Mouse (Mus musculus): ENCODE measurements around the gene Clta. TPM values are rescaled to one million over a fixed set of nuclear protein-coding genes. Genes with fewer than 3 reads are reported as not detected.

Gene Clta
- total and polyA plus RNA-seq, 3 experiments, result 108 to 483 (median 437) TPM

GRCm38 (mm10) chr4:44012376-44013367, 8.4 kb downstream of the Clta start:
- ATAC-seq (ENCODE audit: extremely low read depth, insufficient number of reproducible peaks, low FRiP score, poor library complexity, severe bottlenecking) (peak; percentile 96), DNase-seq (ENCODE audit: low spot score) (peak; percentile 98)
- H3K9me3 ChIP-seq (replicated peaks), result no peaks in the 10 kb centered on the region
- peaks cover 55% of the 10 kb centered on the region for H3K36me3 ChIP-seq (replicated peaks)
- TF ChIP-seq POLR2AphosphoS5 (IDR thresholded peaks at IDR 0.05; ENCODE audit: insufficient replicate concordance, low read depth, low read length), result no peak
- no peaks in the 10 kb centered on the region for H3K27me3 ChIP-seq (ENCODE audit: insufficient read depth, low read length)
- H3K4me1 ChIP-seq (ENCODE audit: insufficient read depth, low read depth, low read length), result peaks cover 38% of the 10 kb centered on the region
- H3K4me3 ChIP-seq (ENCODE audit: low read depth, low read length), result peak overlapping the region; percentile 93

GRCm38 (mm10) chr4:44013391-44014070, 9.3 kb downstream of the Clta start:
- TF ChIP-seq GATA2 (IDR thresholded peaks at IDR 0.05; ENCODE audit: borderline replicate concordance, low read depth, low read length), result no peak
- TF ChIP-seq POLR2AphosphoS5 (IDR thresholded peaks at IDR 0.05; ENCODE audit: insufficient replicate concordance, low read depth, low read length), result no peak
- no peak for TF ChIP-seq GATA1 (IDR thresholded peaks at IDR 0.05; ENCODE audit: borderline replicate concordance, low read length)
- TF ChIP-seq TAL1 (conservative IDR thresholded peaks at IDR 0.05; ENCODE audit: low read depth, low read length), result no peak
- TF ChIP-seq CTCF (IDR thresholded peaks at IDR 0.05; ENCODE audit: low read depth, low read length), result no peak
- ATAC-seq (ENCODE audit: extremely low read depth, insufficient number of reproducible peaks, low FRiP score, poor library complexity, severe bottlenecking) (no peak), DNase-seq (ENCODE audit: low spot score) (no peak)
- peak overlapping the region; percentile 93 for H3K4me3 ChIP-seq (ENCODE audit: low read depth, low read length)
- H3K36me3 ChIP-seq (replicated peaks), result peaks cover 59% of the 10 kb centered on the region
- H3K27me3 ChIP-seq (ENCODE audit: insufficient read depth, low read length), result no peaks in the 10 kb centered on the region
- H3K4me1 ChIP-seq (ENCODE audit: insufficient read depth, low read depth, low read length), result peaks cover 41% of the 10 kb centered on the region
- no peaks in the 10 kb centered on the region for H3K9me3 ChIP-seq (replicated peaks)

GRCm38 (mm10) chr4:44016071-44016470, 11.8 kb downstream of the Clta start:
- Histone ChIP-seq H3K4me3 (ENCODE audit: low read depth, low read length) (peak overlapping the region; percentile 48; the same call in 1 of the 2 replicates), H3K36me3 (replicated peaks) (peaks cover 77% of the 10 kb centered on the region), H3K9me3 (replicated peaks) (no peaks in the 10 kb centered on the region), H3K27me3 (ENCODE audit: insufficient read depth, low read length) (no peaks in the 10 kb centered on the region), H3K4me1 (ENCODE audit: insufficient read depth, low read depth, low read length) (peaks cover 38% of the 10 kb centered on the region)
- TF ChIP-seq POLR2AphosphoS5 (IDR thresholded peaks at IDR 0.05; ENCODE audit: insufficient replicate concordance, low read depth, low read length) (no peak), GATA2 (IDR thresholded peaks at IDR 0.05; ENCODE audit: borderline replicate concordance, low read depth, low read length) (no peak), GATA1 (IDR thresholded peaks at IDR 0.05; ENCODE audit: borderline replicate concordance, low read length) (no peak), TAL1 (conservative IDR thresholded peaks at IDR 0.05; ENCODE audit: low read depth, low read length) (no peak), CTCF (IDR thresholded peaks at IDR 0.05; ENCODE audit: low read depth, low read length) (no peak)
- DNase-seq (ENCODE audit: low spot score) (no peak), ATAC-seq (ENCODE audit: extremely low read depth, insufficient number of reproducible peaks, low FRiP score, poor library complexity, severe bottlenecking) (no peak)

GRCm38 (mm10) chr4:44016791-44017190, 12.5 kb downstream of the Clta start:
- Histone ChIP-seq H3K4me1 (ENCODE audit: insufficient read depth, low read depth, low read length) (peaks cover 34% of the 10 kb centered on the region), H3K4me3 (ENCODE audit: low read depth, low read length) (no peak overlapping the region), H3K27me3 (ENCODE audit: insufficient read depth, low read length) (no peaks in the 10 kb centered on the region), H3K9me3 (replicated peaks) (no peaks in the 10 kb centered on the region), H3K36me3 (replicated peaks) (peaks cover 81% of the 10 kb centered on the region)
- TF ChIP-seq CTCF (IDR thresholded peaks at IDR 0.05; ENCODE audit: low read depth, low read length) (no peak), GATA1 (IDR thresholded peaks at IDR 0.05; ENCODE audit: borderline replicate concordance, low read length) (no peak), POLR2AphosphoS5 (IDR thresholded peaks at IDR 0.05; ENCODE audit: insufficient replicate concordance, low read depth, low read length) (no peak), GATA2 (IDR thresholded peaks at IDR 0.05; ENCODE audit: borderline replicate concordance, low read depth, low read length) (no peak), TAL1 (conservative IDR thresholded peaks at IDR 0.05; ENCODE audit: low read depth, low read length) (no peak)
- ATAC-seq (ENCODE audit: extremely low read depth, insufficient number of reproducible peaks, low FRiP score, poor library complexity, severe bottlenecking) (no peak), DNase-seq (ENCODE audit: low spot score) (no peak)

GRCm38 (mm10) chr4:44022323-44022722, 18.1 kb downstream of the Clta start:
- no peak overlapping the region for H3K4me3 ChIP-seq (ENCODE audit: low read depth, low read length)
- no peak for TF ChIP-seq CTCF (IDR thresholded peaks at IDR 0.05; ENCODE audit: low read depth, low read length)
- TF ChIP-seq TAL1 (conservative IDR thresholded peaks at IDR 0.05; ENCODE audit: low read depth, low read length), result no peak
- no peak for TF ChIP-seq POLR2AphosphoS5 (IDR thresholded peaks at IDR 0.05; ENCODE audit: insufficient replicate concordance, low read depth, low read length)
- TF ChIP-seq GATA1 (IDR thresholded peaks at IDR 0.05; ENCODE audit: borderline replicate concordance, low read length), result no peak
- no peak for TF ChIP-seq GATA2 (IDR thresholded peaks at IDR 0.05; ENCODE audit: borderline replicate concordance, low read depth, low read length)
- H3K36me3 ChIP-seq (replicated peaks), result peaks cover 100% of the 10 kb centered on the region
- H3K9me3 ChIP-seq (replicated peaks), result no peaks in the 10 kb centered on the region
- H3K27me3 ChIP-seq (ENCODE audit: insufficient read depth, low read length), result no peaks in the 10 kb centered on the region
- DNase-seq (ENCODE audit: low spot score) (no peak), ATAC-seq (ENCODE audit: extremely low read depth, insufficient number of reproducible peaks, low FRiP score, poor library complexity, severe bottlenecking) (no peak)
- peaks cover 7% of the 10 kb centered on the region; the same call in 1 of the 2 replicates for H3K4me1 ChIP-seq (ENCODE audit: insufficient read depth, low read depth, low read length)

GRCm38 (mm10) chr4:44022766-44023165, 18.5 kb downstream of the Clta start:
- TF ChIP-seq CTCF (IDR thresholded peaks at IDR 0.05; ENCODE audit: low read depth, low read length), result no peak
- TF ChIP-seq GATA2 (IDR thresholded peaks at IDR 0.05; ENCODE audit: borderline replicate concordance, low read depth, low read length), result no peak
- TF ChIP-seq TAL1 (conservative IDR thresholded peaks at IDR 0.05; ENCODE audit: low read depth, low read length), result no peak
- TF ChIP-seq POLR2AphosphoS5 (IDR thresholded peaks at IDR 0.05; ENCODE audit: insufficient replicate concordance, low read depth, low read length), result no peak
- Histone ChIP-seq H3K36me3 (replicated peaks) (peaks cover 100% of the 10 kb centered on the region), H3K4me1 (ENCODE audit: insufficient read depth, low read depth, low read length) (peaks cover 7% of the 10 kb centered on the region; the same call in 1 of the 2 replicates), H3K27me3 (ENCODE audit: insufficient read depth, low read length) (no peaks in the 10 kb centered on the region), H3K4me3 (ENCODE audit: low read depth, low read length) (no peak overlapping the region), H3K9me3 (replicated peaks) (no peaks in the 10 kb centered on the region)
- no peak for ATAC-seq (ENCODE audit: extremely low read depth, insufficient number of reproducible peaks, low FRiP score, poor library complexity, severe bottlenecking)
- no peak for DNase-seq (ENCODE audit: low spot score)

Data from G1E (cell line).